Mouse (Mus musculus) liver, embryonic 14.5 days (tissue): ENCODE results near the gene Nectin4. TPM values are rescaled to one million over a fixed set of nuclear protein-coding genes. Genes with fewer than 3 reads are reported as not detected.

ENCODE experiments used
- ATAC-seq: fragments of 200-750 bp; cut with Nextera tagmentation; 2 replicates; pipeline ENCODE4 v1.8.0; 2017; ENCODE audit warnings: moderate number of reproducible peaks, mild to moderate bottlenecking, moderate library complexity; ENCODE audit not compliant: insufficient read depth
- DNase-seq, 3 experiments: peaks; one replicate each; pipeline ENCODE4 v3.0.0-alpha.2; 2012 to 2013; ENCODE audit warnings: low read depth in 3 of 3, low spot score in 3 of 3
- H3K27ac ChIP-seq: fragments of 300-500 bp; sonication (generic); 2 replicates; pipeline ENCODE4 v1.5.1; 2014; ENCODE audit warnings: moderate library complexity, mild to moderate bottlenecking, control low read depth, inconsistent platforms
- H3K27me3 ChIP-seq: fragments of 300-500 bp; sonication (generic); 2 replicates; pipeline ENCODE4 v1.6.1; 2014; ENCODE audit warnings: mild to moderate bottlenecking, low read length, moderate library complexity; ENCODE audit not compliant: control insufficient read depth, insufficient read depth
- H3K36me3 ChIP-seq: fragments of 300-500 bp; sonication (generic); replicated peaks from 2 replicates; pipeline ENCODE4 v1.6.1; 2014; ENCODE audit warnings: low read depth; ENCODE audit not compliant: control insufficient read depth, insufficient read depth
- H3K4me1 ChIP-seq, 2 experiments: fragments of 200-500 bp in 1 of 2; fragments of 300-500 bp in 1 of 2; sonication (generic) in 1 of 2; replicated peaks; 2 replicates each; pipeline ENCODE4 v1.6.1; 2012 to 2014; ENCODE audit warnings: antibody characterized with exemption in 1 of 2, inconsistent platforms in 1 of 2, low read length in 1 of 2; ENCODE audit not compliant: control insufficient read depth in 2 of 2, insufficient read depth in 2 of 2
- H3K4me2 ChIP-seq: fragments of 300-500 bp; sonication (generic); 2 replicates; pipeline ENCODE4 v1.6.1; 2014; ENCODE audit warnings: low read depth, mild to moderate bottlenecking, control low read depth, moderate library complexity
- H3K4me3 ChIP-seq, 2 experiments: fragments of 200-500 bp in 1 of 2; fragments of 300-500 bp in 1 of 2; sonication (generic) in 1 of 2; 2 replicates each; pipeline ENCODE4 v1.5.1; 2012 to 2014; ENCODE audit warnings: low read depth in 2 of 2, low read length in 2 of 2, mild to moderate bottlenecking in 2 of 2, control low read depth in 1 of 2, inconsistent platforms in 1 of 2, moderate library complexity in 1 of 2; ENCODE audit not compliant: insufficient read depth in 1 of 2
- H3K9ac ChIP-seq: fragments of 300-500 bp; sonication (generic); replicated peaks from 2 replicates; pipeline ENCODE4 v1.6.1; 2014; ENCODE audit warnings: mild to moderate bottlenecking, control low read depth, moderate library complexity
- H3K9me3 ChIP-seq: fragments of 300-500 bp; sonication (generic); 2 replicates; pipeline ENCODE4 v1.6.1; 2016; ENCODE audit warnings: low read length, mixed read lengths; ENCODE audit not compliant: control insufficient read depth
- CTCF ChIP-seq: IDR thresholded peaks from 2 replicates; pipeline ENCODE4 v1.5.1; 2016; ENCODE audit warnings: antibody characterized with exemption, low read depth, control low read depth
- EP300 ChIP-seq: IDR thresholded peaks from 2 replicates; pipeline ENCODE4 v1.6.1; 2016; ENCODE audit warnings: antibody characterized with exemption, low read depth
- WGBS: fragments of 180-500 bp; shearing (Covaris S2); extraction: QIAGEN DNeasy Blood & Tissue Kit; methylation state at CpG from one replicate; pipeline ENCODE4 v1.1.7; 2014; ENCODE audit not compliant: insufficient replicate concordance; 5-methylcytosine and 5-hydroxymethylcytosine counted together
- polyA plus RNA-seq, 2 experiments: library from polyadenylated mRNA; depleted of rRNA in 1 of 2; stranded (reverse) in 1 of 2; unstranded in 1 of 2; fragments of >200 nt; fragmentation: Nextera tagmentation in 1 of 2; extraction: Ambion mirVana in 1 of 2; gene quantifications; 2 replicates each; pipeline versions ENCODE4 v1.2.1 to v1.2.3; 2012 to 2014

Nectin4 gene
- polyA plus RNA-seq, 2 experiments: 0.04 to 0.09 TPM

GRCm38 (mm10) chr1:171358421-171358820, 11.5 kb upstream of the Nectin4 start:
- WGBS: 61% methylated on average over 4 of the region's 4 CpGs
- Histone ChIP-seq H3K4me3 (no peak overlapping the region), H3K27me3 (no peaks in the 10 kb centered on the region), H3K36me3 (peaks cover 4% of the 10 kb centered on the region; the same call in 1 of the 2 replicates), H3K27ac (no peak overlapping the region), H3K9ac (no peak overlapping the region), H3K4me1 (peaks cover 6 to 11% of the 10 kb centered on the region in 2 experiments), H3K9me3 (no peaks in the 10 kb centered on the region), H3K4me2 (no peak overlapping the region)
- ATAC-seq (no peak), DNase-seq (peak in 2 of 3 experiments; percentile 35 to 47)
- peak; percentile 73 for TF ChIP-seq CTCF
- no peak for TF ChIP-seq EP300

- Histone ChIP-seq H3K27me3 (no peaks in the 10 kb centered on the region), H3K4me1 (peaks cover 6 to 11% of the 10 kb centered on the region in 2 experiments), H3K27ac (no peak overlapping the region), H3K9ac (peak overlapping the region; percentile 65), H3K9me3 (no peaks in the 10 kb centered on the region), H3K36me3 (peaks cover 4% of the 10 kb centered on the region; the same call in 1 of the 2 replicates), H3K4me3 (peak overlapping the region; percentile 59 to 84), H3K4me2 (peak overlapping the region; percentile 75)
- 21% methylated on average over 26 of the region's 26 CpGs for WGBS
- DNase-seq: no peak
- TF ChIP-seq CTCF: no peak; the same call in 1 of the 2 replicates
- no peak for TF ChIP-seq EP300
- ATAC-seq: no peak; the same call in 1 of the 2 replicates
These were observed 9.6 kb upstream of the Nectin4 start for GRCm38 (mm10) chr1:171360253-171360652.

- Histone ChIP-seq H3K27me3 (no peaks in the 10 kb centered on the region), H3K9me3 (no peaks in the 10 kb centered on the region), H3K9ac (peak within 1 kb of the TSS; percentile 65), H3K27ac (peak within 1 kb of the TSS; percentile 3; the same call in 1 of the 2 replicates), H3K4me2 (peak within 1 kb of the TSS; percentile 75), H3K4me3 (peak within 1 kb of the TSS; percentile 59 to 84), H3K4me1 (peaks cover 6 to 11% of the 10 kb centered on the region in 2 experiments), H3K36me3 (peaks cover 4% of the 10 kb centered on the region; the same call in 1 of the 2 replicates)
- no peak for TF ChIP-seq EP300
- DNase-seq: peak; percentile 74 to 90 (median 88)
- WGBS: 2% methylated on average over 21 of the region's 21 CpGs
- ATAC-seq: peak; percentile 86
These were observed 9.2 kb upstream of the Nectin4 start, which contains the start of gene Klhdc9 for GRCm38 (mm10) chr1:171360656-171361055. Klhdc9 (minus strand) TSS chr1:171360798.

GRCm38 (mm10) chr1:171361106-171362103, 8.5 kb upstream of the Nectin4 start:
- H3K4me3 ChIP-seq: peak overlapping the region; percentile 59 to 84
- TF ChIP-seq CTCF (peak; percentile 88), EP300 (no peak)
- H3K9ac ChIP-seq: peak overlapping the region; percentile 65
- DNase-seq: peak; percentile 70 to 85 (median 74)
- peaks cover 6 to 11% of the 10 kb centered on the region in 2 experiments for H3K4me1 ChIP-seq
- H3K9me3 ChIP-seq: no peaks in the 10 kb centered on the region
- H3K4me2 ChIP-seq: peak overlapping the region; percentile 75
- peak; percentile 77 for ATAC-seq
- H3K27ac ChIP-seq: peak overlapping the region; percentile 3; the same call in 1 of the 2 replicates
- H3K36me3 ChIP-seq: peaks cover 4% of the 10 kb centered on the region; the same call in 1 of the 2 replicates
- WGBS: 40% methylated on average over 16 of the region's 16 CpGs
- no peaks in the 10 kb centered on the region for H3K27me3 ChIP-seq

- Histone ChIP-seq H3K9ac (no peak overlapping the region), H3K9me3 (no peaks in the 10 kb centered on the region), H3K27ac (no peak overlapping the region), H3K27me3 (no peaks in the 10 kb centered on the region), H3K36me3 (no peaks in the 10 kb centered on the region), H3K4me1 (peaks cover 4 to 6% of the 10 kb centered on the region in 2 experiments), H3K4me3 (no peak overlapping the region), H3K4me2 (no peak overlapping the region)
- no peak for DNase-seq
- WGBS: 50% methylated on average over 7 of the region's 7 CpGs
- TF ChIP-seq CTCF: no peak
- TF ChIP-seq EP300: no peak
- no peak for ATAC-seq
These were observed 4.0 kb upstream of the Nectin4 start for GRCm38 (mm10) chr1:171365934-171366333.
